Mouse (Mus musculus) lung, postnatal 25 days (tissue): Measurements from ENCODE around the gene Golga7b.

ENCODE experiments used
- DNase-seq: peaks from one replicate; pipeline ENCODE4 v3.0.0; 2022; ENCODE audit warnings: low spot score

Gene Golga7b

DNA sequence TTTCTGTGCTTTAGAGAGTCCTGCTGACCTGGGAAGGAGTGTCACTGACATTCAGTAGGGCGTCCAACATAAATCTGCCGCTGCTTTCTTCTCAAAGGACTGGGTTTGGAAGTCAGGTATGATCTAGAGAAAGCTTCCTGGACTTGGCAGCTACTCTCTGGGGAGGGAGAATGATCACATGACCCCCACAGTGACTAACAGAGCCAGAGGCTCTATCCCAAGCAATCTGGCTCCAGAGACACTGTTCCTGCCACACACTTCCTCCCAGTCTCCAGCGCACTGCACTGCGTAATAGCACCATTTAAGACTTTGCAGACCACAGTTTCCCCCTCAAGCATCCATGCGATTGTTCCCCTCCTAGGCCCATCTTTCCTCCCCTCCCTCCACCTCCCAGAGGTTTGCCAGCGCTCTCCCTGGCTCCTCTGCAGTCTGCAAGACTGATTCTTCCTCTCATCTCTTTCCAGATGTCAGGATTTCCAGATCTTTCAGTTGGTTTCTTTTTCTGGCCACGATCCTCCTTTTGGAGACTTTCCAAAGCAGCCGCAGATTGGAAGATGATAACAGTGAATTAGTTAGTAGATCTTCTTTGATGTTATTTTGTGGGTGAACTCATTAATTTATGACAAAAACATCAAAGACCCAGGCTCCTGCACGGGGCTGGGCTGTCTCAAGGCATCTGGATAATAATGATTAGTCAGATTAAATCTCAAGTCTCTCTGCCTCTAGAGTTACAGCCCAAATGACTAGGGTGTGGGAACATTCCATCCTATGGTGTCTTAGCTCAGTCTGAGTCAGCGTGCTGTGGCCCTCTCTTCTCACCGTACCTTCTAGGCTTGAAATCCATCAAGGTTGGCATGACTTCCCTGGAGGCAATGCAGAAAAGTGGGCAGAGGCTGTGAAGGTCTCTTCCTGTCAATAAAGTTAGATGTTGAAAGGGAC lies 2.9 kb downstream of the Golga7b start:
- DNase-seq: no peak

DNA sequence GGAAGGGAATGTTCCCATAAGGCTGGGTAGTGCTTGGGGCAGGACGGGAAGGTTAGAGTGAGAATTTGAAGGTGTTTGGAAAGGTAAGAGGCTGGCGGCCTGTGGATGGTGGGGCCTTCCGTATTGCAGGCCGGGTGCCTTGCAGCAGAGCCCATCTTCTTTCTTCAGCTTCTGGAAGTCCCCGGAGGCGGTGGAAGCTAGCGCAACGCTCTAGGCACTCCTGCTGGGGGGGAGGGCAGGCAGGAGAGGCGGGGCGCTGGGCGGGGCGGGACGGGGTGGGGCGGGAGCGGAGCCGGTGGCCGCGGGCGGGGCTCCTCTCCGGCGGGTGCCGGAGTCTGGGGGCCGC lies 8.0 kb downstream of the Golga7b start:
- no peak for DNase-seq

DNA sequence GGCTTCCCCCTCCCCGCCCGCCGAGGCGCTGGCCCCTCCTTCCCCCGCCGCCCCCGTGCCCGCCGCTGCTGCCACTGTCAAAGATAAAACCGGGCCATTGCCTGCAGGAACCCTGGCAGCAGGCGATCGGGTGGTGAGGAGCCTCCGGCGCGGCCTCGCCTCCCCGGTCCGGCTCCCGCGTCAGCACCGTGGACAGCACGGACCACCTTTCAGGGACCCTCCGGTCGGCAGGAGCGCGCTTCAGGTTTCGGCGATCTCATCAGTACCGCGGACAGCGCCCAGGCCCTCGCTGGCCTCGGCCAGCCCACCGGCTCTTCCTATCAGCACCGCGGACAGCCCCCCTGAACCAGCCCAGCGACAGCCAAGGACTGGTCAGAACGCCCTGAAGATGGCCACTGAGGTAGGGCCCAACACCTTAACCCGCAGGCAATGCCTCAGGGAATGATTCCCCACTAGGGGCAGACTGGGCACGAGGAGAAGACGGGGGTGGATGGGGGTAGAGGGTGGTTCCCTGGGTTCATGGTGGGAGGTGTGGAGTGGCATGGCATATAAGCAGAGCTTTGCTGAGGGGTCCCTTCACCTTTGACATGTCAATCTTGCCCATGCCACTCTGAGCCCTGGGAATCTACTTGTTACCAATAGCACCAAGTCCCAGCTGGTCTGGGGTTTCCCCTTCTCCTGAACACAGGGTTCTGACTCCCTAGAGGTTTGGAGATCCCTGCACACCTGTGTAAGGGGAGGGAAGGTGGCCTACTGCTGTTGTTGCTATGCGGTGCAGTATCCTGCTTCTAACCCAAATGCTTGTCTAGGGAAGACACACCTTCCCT lies 8.6 kb downstream of the Golga7b start:
- DNase-seq: peak; percentile 31

DNA sequence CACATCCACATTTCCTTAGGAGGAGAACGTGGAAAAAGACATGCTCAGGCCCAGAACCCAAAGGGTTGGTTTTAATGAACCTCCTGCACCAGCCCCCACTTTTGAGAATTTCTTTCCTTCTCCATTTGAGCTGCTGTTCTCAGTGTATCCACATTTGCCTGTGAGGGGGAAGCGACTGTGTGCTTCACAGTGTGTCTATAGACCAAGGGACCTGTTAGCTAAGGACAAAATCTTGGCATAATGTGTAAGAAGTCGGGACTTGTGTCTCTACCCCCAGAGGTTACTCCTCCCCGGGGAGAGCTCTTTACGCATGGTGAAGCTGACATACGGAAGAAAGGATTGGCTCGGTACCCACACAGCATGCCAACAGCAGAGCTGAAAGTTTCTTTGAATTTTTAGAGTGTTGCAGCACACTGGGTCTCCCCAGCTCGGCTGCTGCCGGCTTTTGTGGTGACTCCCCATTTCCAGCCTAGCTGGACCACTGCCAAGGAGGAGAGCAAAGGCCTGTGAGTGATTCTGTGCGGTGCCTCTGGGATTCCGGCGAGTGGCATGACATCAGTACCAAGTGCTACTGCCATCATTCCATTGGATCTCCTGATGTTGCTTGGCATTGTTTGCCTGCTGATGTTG lies 9.4 kb downstream of the Golga7b start:
- DNase-seq: no peak

DNA sequence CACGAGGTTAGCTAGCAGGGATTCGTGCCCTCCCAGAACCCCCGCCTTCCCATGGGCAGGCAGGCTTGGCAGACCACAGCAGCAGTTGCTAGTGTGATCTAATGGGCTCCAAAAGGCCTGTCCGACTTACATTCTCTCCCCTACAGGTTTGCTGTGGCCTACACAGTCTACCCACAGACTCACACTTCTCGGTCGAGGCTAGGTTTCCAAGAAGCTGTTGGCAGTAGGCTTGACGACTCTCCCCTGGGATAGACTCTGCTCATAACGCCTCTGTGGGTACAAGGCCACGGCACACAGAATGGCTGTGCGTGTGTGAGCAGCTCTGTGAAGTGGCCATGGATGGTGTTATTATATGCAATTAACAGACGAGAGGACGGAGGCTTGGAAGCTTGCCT lies 9.9 kb downstream of the Golga7b start:
- DNase-seq: no peak

DNA sequence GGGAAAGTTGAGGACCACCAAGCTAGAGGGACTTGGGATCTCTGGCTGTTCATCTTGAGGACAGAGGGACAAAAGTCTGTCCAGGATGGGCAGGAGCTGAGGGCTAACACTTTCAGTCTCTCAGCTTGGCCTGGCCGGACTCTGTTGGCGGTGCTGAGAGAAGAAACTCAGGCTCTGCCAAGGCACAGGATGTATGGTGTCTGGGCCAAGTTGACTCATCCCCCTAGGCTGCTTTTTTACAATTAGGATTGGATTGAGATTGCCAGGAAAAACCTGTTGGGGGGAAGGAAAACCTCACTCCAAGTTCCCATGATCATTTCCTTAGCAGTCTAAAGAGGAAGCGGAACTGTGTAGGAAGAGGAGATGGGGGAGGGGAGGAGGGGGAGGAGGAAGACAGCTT lies 10.7 kb downstream of the Golga7b start:
- no peak for DNase-seq

DNA sequence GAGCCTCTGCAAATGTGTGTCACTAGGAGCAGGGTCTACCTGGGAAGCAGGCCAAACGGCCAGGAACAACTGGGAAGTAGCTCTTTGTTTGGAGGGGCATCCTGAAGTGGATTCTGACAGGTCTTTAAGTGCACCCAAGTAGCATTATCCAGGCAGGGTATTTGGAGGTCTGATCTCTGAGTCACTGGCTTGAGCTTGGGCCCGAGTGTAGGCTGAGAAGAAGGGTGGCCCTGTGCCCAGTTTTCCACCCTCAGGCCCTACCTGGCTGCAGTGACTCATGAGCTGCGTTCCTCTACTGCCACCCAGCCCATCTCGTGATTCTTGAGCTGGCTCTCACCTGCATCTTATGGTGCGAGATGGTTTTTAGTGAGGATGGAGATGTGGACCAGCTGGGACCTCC lies 11.2 kb downstream of the Golga7b start:
- no peak for DNase-seq

DNA sequence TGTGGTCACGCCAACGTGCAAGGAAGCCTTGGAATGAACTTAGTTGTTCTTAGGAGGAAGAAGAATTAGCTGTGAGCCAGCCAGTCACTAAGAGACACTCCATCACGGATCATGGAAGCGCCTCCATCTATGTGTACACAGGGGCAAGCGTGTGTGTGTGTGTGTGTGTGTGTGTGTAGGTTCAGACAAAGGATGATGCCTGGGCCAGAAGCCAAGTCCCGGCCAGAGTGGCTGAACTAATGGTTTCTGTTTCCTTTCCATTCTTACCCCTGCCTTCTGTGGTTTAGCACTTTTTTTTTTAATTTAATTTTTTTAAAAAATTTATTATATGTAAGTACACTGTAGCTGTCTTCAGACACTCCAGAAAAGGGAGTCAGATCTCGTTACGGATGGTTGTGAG lies 13.1 kb downstream of the Golga7b start:
- DNase-seq: no peak

DNA sequence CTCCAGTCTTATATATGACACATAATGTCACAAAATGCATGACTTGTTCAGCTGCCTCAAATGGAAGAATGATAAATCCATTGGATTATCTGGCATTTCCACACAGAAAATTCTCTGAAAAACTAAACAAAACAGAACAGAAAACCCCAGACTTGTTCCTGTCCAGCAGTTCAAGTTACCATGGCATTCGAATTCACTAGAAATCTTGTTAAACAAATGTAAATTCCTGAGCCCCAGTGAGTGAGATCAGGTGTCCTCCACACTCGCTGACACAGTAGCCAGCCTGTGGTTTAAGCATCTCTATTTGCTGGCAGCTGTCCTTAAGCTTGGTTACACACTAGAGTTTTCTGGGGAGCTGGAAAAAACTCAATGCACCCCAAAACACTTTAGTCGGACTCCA lies 16.1 kb downstream of the Golga7b start:
- DNase-seq: no peak

DNA sequence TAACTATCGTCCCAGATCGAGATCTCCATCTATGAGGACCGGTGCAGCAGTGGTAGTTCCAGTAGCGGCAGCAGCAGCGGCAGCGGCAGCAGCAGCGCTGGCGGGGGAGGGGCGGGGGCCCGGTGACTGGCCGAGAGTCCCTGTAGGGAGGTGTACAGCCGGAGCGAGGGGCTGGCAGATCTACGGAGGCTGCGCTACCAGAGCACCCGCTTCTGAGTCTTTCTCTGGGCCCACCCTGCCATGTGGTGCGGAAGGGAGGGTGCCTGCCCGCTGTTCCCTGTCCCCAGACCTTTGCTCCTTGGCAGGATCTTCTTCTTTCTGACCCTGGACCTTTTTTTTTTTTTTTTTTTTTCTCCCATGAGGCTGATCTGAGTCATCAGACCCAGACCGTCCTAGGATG lies 21.0 kb downstream of the Golga7b start:
- DNase-seq: no peak

DNA sequence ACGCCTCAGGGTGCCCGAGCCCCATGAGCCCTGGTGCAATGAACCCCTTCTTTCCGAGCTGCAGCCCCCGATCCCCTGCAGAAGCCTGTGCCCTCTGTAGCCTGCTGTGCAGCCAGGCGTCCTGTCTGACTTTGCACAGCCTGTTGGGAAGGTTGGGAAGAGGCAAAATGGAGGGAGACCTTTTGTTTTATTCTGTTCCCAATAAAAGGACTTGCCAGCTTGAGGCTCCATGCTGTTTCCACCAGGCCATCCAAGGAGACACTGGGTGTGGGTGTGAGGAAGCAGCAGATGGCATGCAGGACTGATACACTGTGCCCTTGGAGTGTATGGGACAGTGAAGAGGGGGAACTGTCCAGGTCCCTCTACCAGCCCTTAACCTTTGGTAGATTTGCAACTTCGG lies 22.7 kb downstream of the Golga7b start:
- no peak for DNase-seq

DNA sequence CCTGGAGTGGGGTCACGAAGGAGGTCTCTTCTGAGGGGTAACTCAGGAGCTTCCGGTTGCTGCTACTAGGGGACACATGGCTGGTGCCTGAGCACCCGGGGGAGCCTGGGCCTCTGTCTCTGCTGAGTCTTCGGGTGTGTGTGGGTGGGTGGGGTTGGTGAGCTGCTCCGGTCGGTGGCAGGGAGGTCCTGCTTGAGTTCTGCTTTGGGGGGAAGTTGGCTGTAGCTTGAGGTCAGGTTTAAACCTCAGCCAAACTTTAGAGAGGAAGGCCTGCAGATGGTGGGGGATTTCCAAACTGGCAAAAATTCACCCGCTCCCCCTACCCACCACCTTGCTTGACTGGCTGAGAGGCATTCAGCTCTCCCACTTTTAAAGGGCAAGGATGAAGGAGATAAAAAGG lies 23.8 kb downstream of the Golga7b start:
- no peak for DNase-seq

DNA sequence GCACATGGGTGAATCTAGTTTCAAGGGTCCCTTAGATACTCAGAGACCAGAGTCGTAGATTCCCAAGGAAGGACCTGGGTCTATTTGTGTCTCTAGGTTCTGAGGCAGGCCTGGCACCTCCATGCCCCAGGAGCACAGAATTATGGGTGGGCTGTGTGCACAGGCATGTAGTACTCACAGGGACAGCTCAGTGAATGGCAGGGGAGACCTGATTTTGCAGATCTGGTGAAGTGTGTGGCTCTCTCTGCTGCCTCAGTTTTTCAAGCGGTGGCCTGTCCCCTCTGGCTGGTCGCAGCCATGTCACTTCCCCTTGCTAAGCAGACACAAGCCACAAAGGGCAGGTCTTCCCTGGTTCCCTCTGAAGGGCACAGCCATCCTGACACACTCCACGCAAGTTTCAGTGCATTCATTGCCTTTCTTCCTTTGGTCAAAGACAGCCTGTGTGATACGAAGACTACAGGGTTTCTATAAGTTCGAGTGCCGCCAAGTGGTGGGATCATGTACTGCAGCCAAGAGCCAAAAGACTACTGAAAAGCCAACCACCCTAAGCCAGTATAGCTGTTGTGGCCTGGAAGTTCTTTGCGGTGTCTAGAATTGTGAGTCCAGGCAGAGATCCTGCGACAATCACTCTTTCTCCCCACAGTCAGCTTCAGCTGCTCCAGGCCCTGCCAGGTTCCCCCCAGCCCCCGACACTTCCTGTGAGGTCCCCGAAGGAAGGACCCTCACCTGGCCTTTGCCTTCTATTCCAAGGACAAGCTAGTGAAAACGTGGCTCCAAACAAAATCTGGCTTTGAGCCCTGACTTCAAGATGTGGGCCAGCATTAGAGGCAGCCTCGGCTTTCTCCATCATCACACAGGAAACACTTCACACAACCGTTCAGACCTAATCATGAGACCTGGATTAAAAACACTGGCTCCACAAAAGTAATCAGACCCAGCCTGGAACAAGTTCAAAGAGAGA lies 24.9 kb downstream of the Golga7b start:
- peak; percentile 62 for DNase-seq

DNA sequence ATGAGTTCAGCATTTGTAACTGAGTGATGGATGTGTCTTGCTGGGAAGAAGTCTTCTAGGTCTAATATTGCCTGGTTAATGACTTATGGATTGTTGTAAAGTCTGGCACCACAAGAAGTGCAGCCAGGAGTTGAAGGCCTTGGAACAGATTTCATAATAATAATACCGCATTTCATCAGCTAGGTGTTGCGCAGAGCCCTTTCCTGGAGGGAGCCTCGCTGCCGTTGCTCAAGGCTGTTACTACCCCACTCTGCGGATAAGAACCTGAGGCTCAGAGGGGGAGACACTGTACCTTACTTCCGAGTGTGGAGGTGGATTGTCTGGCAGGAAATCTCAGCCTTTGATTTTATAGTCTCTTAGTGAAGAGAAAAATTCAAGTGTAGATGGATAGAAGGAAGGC lies 29.9 kb downstream of the Golga7b start:
- no peak for DNase-seq

DNA sequence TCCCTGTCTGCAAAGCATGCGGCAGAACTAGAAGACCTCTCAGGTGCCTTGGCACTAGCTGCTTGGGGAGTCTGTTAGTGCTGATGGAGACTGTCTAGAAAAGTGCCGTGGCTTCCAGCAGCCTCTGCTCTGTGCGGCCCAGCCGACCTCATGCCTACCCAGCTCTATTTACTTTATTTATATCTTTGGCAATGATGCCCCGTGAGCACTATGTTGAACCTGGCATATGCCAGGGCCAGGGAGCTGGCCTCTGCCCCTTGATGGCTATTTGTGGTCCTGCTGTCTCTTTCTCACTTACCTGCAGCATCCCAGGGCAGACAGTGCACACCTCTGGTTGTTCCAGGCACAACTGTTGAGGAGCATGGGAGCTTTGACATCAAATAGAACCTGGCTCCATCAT lies 31.1 kb downstream of the Golga7b start:
- DNase-seq: no peak

DNA sequence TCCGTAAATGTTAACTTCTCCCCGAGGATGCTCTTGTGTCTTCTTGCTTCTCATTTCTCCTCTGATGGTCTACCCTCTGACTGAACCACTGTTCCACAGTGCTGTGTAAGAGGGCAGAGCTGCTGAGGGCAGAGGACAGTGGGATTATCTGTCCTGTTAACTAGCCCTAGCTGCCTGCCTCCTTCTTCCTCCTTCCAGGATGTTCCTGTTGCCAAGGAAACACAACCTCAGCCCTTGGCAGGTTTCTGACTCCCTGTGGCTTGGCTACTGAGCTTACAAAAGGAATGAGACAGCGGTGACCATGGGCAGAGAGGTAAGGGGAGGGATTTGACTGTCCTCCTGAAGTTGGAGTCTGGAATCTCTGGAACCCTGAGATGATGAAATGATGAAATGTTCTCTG lies 32.2 kb downstream of the Golga7b start:
- no peak for DNase-seq

DNA sequence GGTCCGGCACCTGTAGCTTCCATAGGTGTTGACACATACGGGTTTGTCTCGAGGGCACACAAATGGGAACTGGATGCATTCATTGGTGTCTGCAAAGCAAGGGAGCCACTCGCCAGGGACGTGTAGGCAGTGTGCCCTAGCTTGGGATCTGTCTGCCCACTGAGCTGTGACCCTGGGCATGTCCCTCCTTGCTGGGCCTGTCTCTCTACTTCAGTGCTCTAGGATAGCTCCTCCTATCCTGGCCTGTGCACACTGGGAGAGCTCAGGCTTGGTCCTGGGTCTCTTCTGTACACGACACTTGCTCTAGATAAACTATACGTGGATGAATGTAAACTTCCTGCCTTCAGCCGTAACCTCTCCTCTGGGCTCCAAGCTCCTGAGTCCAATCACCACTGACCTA lies 36.8 kb downstream of the Golga7b start:
- DNase-seq: no peak

DNA sequence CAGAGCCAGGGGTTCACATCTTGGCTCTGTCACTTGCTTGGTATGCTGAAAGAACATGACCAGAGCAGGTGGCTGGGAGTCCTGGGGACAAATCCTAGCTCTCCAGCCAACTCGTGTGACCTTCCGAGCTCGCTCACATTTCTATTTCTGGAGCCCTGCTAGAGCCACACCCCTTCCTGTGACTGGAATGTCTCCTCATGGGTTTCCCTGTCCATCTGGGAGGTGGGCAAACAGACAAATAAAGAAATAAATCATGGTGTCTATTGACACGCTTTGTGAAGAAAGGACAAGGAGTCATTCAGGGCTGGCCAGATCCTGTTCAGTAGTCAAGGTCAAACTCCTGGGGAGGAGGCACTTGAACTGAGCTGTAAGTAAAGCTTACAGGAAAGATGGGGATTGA lies 41.0 kb downstream of the Golga7b start:
- no peak for DNase-seq

DNA sequence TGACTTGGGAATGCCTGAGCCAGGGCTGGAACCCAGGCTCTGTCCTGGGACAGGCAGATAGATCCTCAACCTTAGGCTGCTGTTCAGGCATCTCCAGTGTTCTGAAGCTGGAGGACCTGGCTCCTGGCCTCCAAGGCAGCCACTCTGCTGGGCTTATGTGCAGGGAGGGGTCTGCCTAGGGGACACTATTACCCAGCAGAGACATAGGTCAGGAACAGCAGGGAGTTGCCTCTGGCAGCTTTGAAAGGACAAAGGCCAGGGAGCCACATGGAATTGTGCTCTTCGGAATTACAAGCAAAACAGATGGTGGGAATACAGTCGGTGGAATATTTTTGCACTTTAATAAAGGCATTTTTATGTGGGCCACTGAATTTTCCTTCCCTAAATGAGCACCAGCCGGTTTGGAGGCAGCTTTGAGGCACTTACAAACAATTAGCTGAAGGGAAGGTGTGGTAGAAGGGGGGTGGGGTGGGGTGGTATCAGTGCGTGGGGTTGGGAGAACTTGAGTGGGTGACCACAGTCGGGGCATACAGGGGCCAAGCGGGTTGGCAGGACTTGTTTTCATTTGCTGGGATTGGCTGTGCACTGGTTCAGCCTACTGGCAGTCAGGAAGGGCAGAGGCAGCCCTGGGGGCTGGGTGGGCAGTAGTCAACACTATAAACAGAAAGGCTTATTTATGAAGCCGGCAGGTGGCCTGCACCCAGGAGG lies 43.7 kb downstream of the Golga7b start:
- DNase-seq: no peak

DNA sequence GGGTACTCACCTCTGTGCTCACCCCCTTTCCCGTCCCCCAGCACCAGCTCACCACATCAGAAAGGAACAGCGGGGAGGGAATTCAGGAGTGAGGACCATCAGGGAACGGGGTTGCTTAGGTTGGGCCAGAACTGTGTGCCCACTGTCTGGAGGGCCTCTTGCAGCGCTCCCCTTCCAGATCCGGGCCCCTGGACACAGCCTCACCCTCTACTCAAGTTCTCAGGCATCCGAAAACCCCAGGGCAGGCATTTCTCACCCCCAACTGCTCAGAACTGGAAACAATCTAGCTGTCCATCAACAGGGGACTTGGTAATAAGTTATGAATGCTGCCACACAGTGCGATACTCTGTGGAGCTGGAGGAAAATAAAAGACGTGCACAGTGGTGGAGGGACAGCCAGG lies 44.7 kb downstream of the Golga7b start:
- DNase-seq: no peak

DNA sequence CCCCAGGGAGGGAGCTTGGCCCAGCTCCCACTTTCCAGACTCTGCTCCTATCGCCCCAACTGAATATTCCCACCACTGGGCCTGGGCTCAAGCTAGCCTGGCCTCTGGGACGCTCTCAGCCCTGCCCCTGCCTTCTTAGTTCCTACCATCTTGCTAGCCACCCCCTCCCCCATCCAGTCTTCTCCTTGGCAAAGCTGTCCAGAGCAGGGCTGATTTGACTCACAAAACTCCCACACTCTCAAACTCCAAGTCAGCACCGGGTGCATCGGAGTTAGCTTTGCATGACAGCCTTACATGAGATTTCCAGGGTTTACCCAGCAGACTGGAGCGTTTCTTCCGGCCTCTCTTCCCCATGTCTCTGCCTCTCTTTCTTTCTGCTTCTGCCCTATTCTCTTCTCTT lies 45.8 kb downstream of the Golga7b start:
- DNase-seq: no peak
